ENCODE assay signal across 11 mouse cellular contexts in genomic region chr17:56123681-56124340, GRCm38 (mm10). TPM values are rescaled to one million over a fixed set of nuclear protein-coding genes. Genes with fewer than 3 reads are reported as not detected.
DNase-seq lines count a peak whose midpoint lies in the region; ATAC-seq and TF ChIP-seq lines count a peak whose summit lies in the region.
"Had no signal": no experiment of that assay in that cellular context is flagged by ENCODE, and none has a peak within 500 bp of the region (broad histone marks: within the 10 kb centered on the region; RNA-seq: fewer than 3 reads in every experiment).

No protein-coding gene starts in this region.

- intact Hi-C loops in heart, postnatal 25 days (cut with DNase I) = no loop called here

- 31% methylated on average over 59 of the region's 59 CpGs for WGBS in heart, embryonic 11.5 days (ENCODE audit: insufficient replicate concordance)
- 42% methylated on average over 59 of the region's 59 CpGs for WGBS in embryonic facial prominence, embryonic 12.5 days
- WGBS in hindbrain, postnatal 0 days = 51% methylated on average over 58 of the region's 59 CpGs
- WGBS in midbrain, postnatal 0 days = 52% methylated on average over 55 of the region's 59 CpGs

- H3K4me1 ChIP-seq in heart, embryonic 11.5 days (ENCODE audit: control insufficient read depth, insufficient read depth, low read length) = peaks cover 18% of the 10 kb centered on the region
- peaks cover 20% of the 10 kb centered on the region for H3K4me1 ChIP-seq in embryonic facial prominence, embryonic 12.5 days
- 0 out of 2 replicates have a peak, but pooled peaks cover 3% of the 10 kb centered on the region for H3K4me1 ChIP-seq in hindbrain, postnatal 0 days (ENCODE audit: insufficient read depth, low read length)
- peaks cover 4% of the 10 kb centered on the region; the same call in 1 of the 2 replicates for H3K4me1 ChIP-seq in midbrain, postnatal 0 days (ENCODE audit: insufficient read depth, low read length)

- ATAC-seq in heart, embryonic 11.5 days (replicated peaks; ENCODE audit: insufficient number of reproducible peaks, low FRiP score, low TSS enrichment) = no peak
- ATAC-seq in embryonic facial prominence, embryonic 12.5 days (ENCODE audit: insufficient number of reproducible peaks, insufficient read depth, low FRiP score, low TSS enrichment) = no peak
- ATAC-seq in hindbrain, postnatal 0 days = no peak
- peak; percentile 31; the same call in 1 of the 2 replicates for ATAC-seq in midbrain, postnatal 0 days (ENCODE audit: low FRiP score)
- ATAC-seq in megakaryocyte, adult 5-6 weeks (ENCODE audit: poor library complexity, severe bottlenecking) = no peak

- H3K4me2 ChIP-seq in heart, embryonic 11.5 days = peak overlapping the region; percentile 81
- peak overlapping the region; percentile 65 for H3K4me2 ChIP-seq in embryonic facial prominence, embryonic 12.5 days (replicated peaks)
- H3K4me2 ChIP-seq in hindbrain, postnatal 0 days (ENCODE audit: low read depth, low read length) = peak overlapping the region; percentile 49
- peak overlapping the region; percentile 22 for H3K4me2 ChIP-seq in midbrain, postnatal 0 days (ENCODE audit: low read depth, low read length, poor library complexity, severe bottlenecking)

- peaks cover 11% of the 10 kb centered on the region; the same call in 1 of the 2 replicates for H3K9me3 ChIP-seq in heart, embryonic 11.5 days (replicated peaks; ENCODE audit: control insufficient read depth, low read length)
- H3K9me3 ChIP-seq in embryonic facial prominence, embryonic 12.5 days = peaks cover 15% of the 10 kb centered on the region
- peaks cover 5% of the 10 kb centered on the region; the same call in 1 of the 2 replicates for H3K9me3 ChIP-seq in hindbrain, postnatal 0 days (ENCODE audit: low read length)
- H3K9me3 ChIP-seq in midbrain, postnatal 0 days (ENCODE audit: low read length) = peaks cover 6% of the 10 kb centered on the region; the same call in 1 of the 2 replicates

- DNase-seq in heart, postnatal 25 days (ENCODE audit: low spot score) = no peak
- no peak for DNase-seq in hindbrain, postnatal 0 days (ENCODE audit: low spot score)
- no peak for DNase-seq in midbrain, postnatal 0 days (ENCODE audit: low spot score)
- DNase-seq in spleen, postnatal 10 days (ENCODE audit: low spot score in 2 of 2) = no peak
- no peak for DNase-seq in thymus, postnatal 36 days
- DNase-seq: thymus, adult 2 months had no signal

- no peak overlapping the region for H3K27ac ChIP-seq in heart, embryonic 11.5 days (ENCODE audit: low read depth, low read length)
- H3K27ac ChIP-seq in embryonic facial prominence, embryonic 12.5 days = no peak overlapping the region
- no peak overlapping the region for H3K27ac ChIP-seq in hindbrain, postnatal 0 days
- H3K27ac ChIP-seq in midbrain, postnatal 0 days (ENCODE audit: low read depth, low read length) = no peak overlapping the region
- H3K27ac ChIP-seq: macrophage had no signal

- no peaks in the 10 kb centered on the region for H3K36me3 ChIP-seq in heart, embryonic 11.5 days (ENCODE audit: control insufficient read depth, insufficient read depth, low read length)
- no peaks in the 10 kb centered on the region for H3K36me3 ChIP-seq in embryonic facial prominence, embryonic 12.5 days
- H3K36me3 ChIP-seq in hindbrain, postnatal 0 days (ENCODE audit: insufficient read depth, low read length) = peaks cover 31% of the 10 kb centered on the region
- H3K36me3 ChIP-seq in midbrain, postnatal 0 days (ENCODE audit: insufficient read depth, low read length) = peaks cover 43% of the 10 kb centered on the region

- peak overlapping the region; percentile 47 for H3K4me3 ChIP-seq in heart, embryonic 11.5 days (ENCODE audit: low read depth, low read length)
- H3K4me3 ChIP-seq in embryonic facial prominence, embryonic 12.5 days = peak overlapping the region; percentile 36
- 0 out of 2 replicates have a peak overlapping the region, but pooled peaks have one; percentile 10 for H3K4me3 ChIP-seq in hindbrain, postnatal 0 days (ENCODE audit: low read length)
- no peak overlapping the region for H3K4me3 ChIP-seq in midbrain, postnatal 0 days (ENCODE audit: low read depth, low read length)

- H3K9ac ChIP-seq in heart, embryonic 11.5 days (ENCODE audit: low read depth, low read length) = peak overlapping the region; percentile 59; the same call in 1 of the 2 replicates
- H3K9ac ChIP-seq in embryonic facial prominence, embryonic 12.5 days = peak overlapping the region; percentile 51
- H3K9ac ChIP-seq in hindbrain, postnatal 0 days (replicated peaks; ENCODE audit: low read length) = 0 out of 2 replicates have a peak overlapping the region, but pooled peaks have one; percentile 13
- no peak overlapping the region for H3K9ac ChIP-seq in midbrain, postnatal 0 days (replicated peaks; ENCODE audit: low read length, poor library complexity, severe bottlenecking)

- H3K27me3 ChIP-seq in heart, embryonic 11.5 days (ENCODE audit: control insufficient read depth, insufficient read depth, low read length) = peaks cover 68% of the 10 kb centered on the region
- H3K27me3 ChIP-seq in embryonic facial prominence, embryonic 12.5 days = peaks cover 60% of the 10 kb centered on the region
- peaks cover 12% of the 10 kb centered on the region for H3K27me3 ChIP-seq in hindbrain, postnatal 0 days (ENCODE audit: insufficient read depth, low read length)
- peaks cover 30% of the 10 kb centered on the region for H3K27me3 ChIP-seq in midbrain, postnatal 0 days (ENCODE audit: insufficient read depth, low read length)

- TF ChIP-seq CTCF in hindbrain, postnatal 0 days (IDR thresholded peaks at IDR 0.05; ENCODE audit: low read depth) = no peak
- no peak for TF ChIP-seq CTCF in midbrain, postnatal 0 days (IDR thresholded peaks at IDR 0.05)

RNA-seq across cellular contexts. Expression of gene Lrg1, which starts 2.0 kb away (rescaled TPM):
- not detected in 2 replicates for polyA plus RNA-seq in heart, embryonic 11.5 days (2014; fragmentation: Nextera tagmentation; extraction: Ambion mirVana)
- total RNA-seq in heart, postnatal 25 days (2021) = 10 to 100 TPM; 53.8 to 55.0 TPM
- 0.15 and 0.23 TPM in 2 replicates for polyA plus RNA-seq in embryonic facial prominence, embryonic 12.5 days (2016; fragmentation: Nextera tagmentation; extraction: Ambion mirVana)
- total RNA-seq in hindbrain, postnatal 0 days (2014; rRNA removed) = 0.21 TPM in 1 of 2 replicates, not detected in the other
- 0.90 and 0.95 TPM in 2 replicates for polyA plus RNA-seq in hindbrain, postnatal 0 days (2015; fragmentation: Nextera tagmentation; extraction: Ambion mirVana)
- 0.47 and 0.49 TPM in 2 replicates for total RNA-seq in midbrain, postnatal 0 days (2014; rRNA removed)
- 0.43 and 0.66 TPM in 2 replicates for polyA plus RNA-seq in midbrain, postnatal 0 days (2015; fragmentation: Nextera tagmentation; extraction: Ambion mirVana)
- 17.6 and 20.1 TPM in 2 replicates for total RNA-seq in megakaryocyte, adult 5-6 weeks (2015)
- total RNA-seq in megakaryocyte, adult 5-6 weeks (2017) = 23.9 and 33.9 TPM in 2 replicates
- total RNA-seq: CH12.LX had no signal

RNA-seq across cellular contexts. Expression of gene Plin5, which starts 6.4 kb away (rescaled TPM):
- 0.18 and 0.33 TPM in 2 replicates for polyA plus RNA-seq in heart, embryonic 11.5 days (2014; fragmentation: Nextera tagmentation; extraction: Ambion mirVana)
- 100 to 1,000 TPM; 143 to 166 TPM for total RNA-seq in heart, postnatal 25 days (2021)
- 0.15 and 0.29 TPM in 2 replicates for polyA plus RNA-seq in embryonic facial prominence, embryonic 12.5 days (2016; fragmentation: Nextera tagmentation; extraction: Ambion mirVana)
- 2.2 and 3.3 TPM in 2 replicates for total RNA-seq in hindbrain, postnatal 0 days (2014; rRNA removed)
- polyA plus RNA-seq in hindbrain, postnatal 0 days (2015; fragmentation: Nextera tagmentation; extraction: Ambion mirVana) = 4.1 and 4.4 TPM in 2 replicates
- 4.3 and 4.5 TPM in 2 replicates for total RNA-seq in midbrain, postnatal 0 days (2014; rRNA removed)
- polyA plus RNA-seq in midbrain, postnatal 0 days (2015; fragmentation: Nextera tagmentation; extraction: Ambion mirVana) = 4.8 and 5.9 TPM in 2 replicates
- total RNA-seq in megakaryocyte, adult 5-6 weeks (2015) = 0.18 TPM in 1 of 2 replicates, not detected in the other
- total RNA-seq in megakaryocyte, adult 5-6 weeks (2017) = 0.45 TPM in 1 of 2 replicates, not detected in the other
- total RNA-seq: CH12.LX had no signal
- polyA plus RNA-seq: macrophage had no signal

RNA-seq across cellular contexts. Expression of gene Plin4, which starts 14.2 kb away (rescaled TPM):
- polyA plus RNA-seq in heart, embryonic 11.5 days (2014; fragmentation: Nextera tagmentation; extraction: Ambion mirVana) = 0.10 and 0.11 TPM in 2 replicates
- 100 to 1,000 TPM; 135 to 136 TPM for total RNA-seq in heart, postnatal 25 days (2021)
- polyA plus RNA-seq in embryonic facial prominence, embryonic 12.5 days (2016; fragmentation: Nextera tagmentation; extraction: Ambion mirVana) = 0.08 and 0.10 TPM in 2 replicates
- 0.61 and 0.99 TPM in 2 replicates for total RNA-seq in hindbrain, postnatal 0 days (2014; rRNA removed)
- 0.08 and 0.11 TPM in 2 replicates for polyA plus RNA-seq in hindbrain, postnatal 0 days (2015; fragmentation: Nextera tagmentation; extraction: Ambion mirVana)
- total RNA-seq in midbrain, postnatal 0 days (2014; rRNA removed) = 0.42 and 0.55 TPM in 2 replicates
- polyA plus RNA-seq in midbrain, postnatal 0 days (2015; fragmentation: Nextera tagmentation; extraction: Ambion mirVana) = 0.04 and 0.05 TPM in 2 replicates
- 0.09 TPM in 2 replicates for total RNA-seq in megakaryocyte, adult 5-6 weeks (2015)
- 0.18 TPM in 1 of 2 replicates, not detected in the other for total RNA-seq in megakaryocyte, adult 5-6 weeks (2017)
- polyA plus RNA-seq: macrophage had no signal

RNA-seq across cellular contexts. Expression of gene Sema6b, which starts 16.3 kb away (rescaled TPM):
- polyA plus RNA-seq in heart, embryonic 11.5 days (2014; fragmentation: Nextera tagmentation; extraction: Ambion mirVana) = 0.11 and 0.33 TPM in 2 replicates
- 1 to 10 TPM; 7.3 to 8.8 TPM for total RNA-seq in heart, postnatal 25 days (2021)
- polyA plus RNA-seq in embryonic facial prominence, embryonic 12.5 days (2016; fragmentation: Nextera tagmentation; extraction: Ambion mirVana) = 4.3 and 4.6 TPM in 2 replicates
- total RNA-seq in hindbrain, postnatal 0 days (2014; rRNA removed) = 91.6 and 97.5 TPM in 2 replicates
- polyA plus RNA-seq in hindbrain, postnatal 0 days (2015; fragmentation: Nextera tagmentation; extraction: Ambion mirVana) = 12.9 and 13.2 TPM in 2 replicates
- total RNA-seq in midbrain, postnatal 0 days (2014; rRNA removed) = 90.5 and 106 TPM in 2 replicates
- 15.6 and 17.4 TPM in 2 replicates for polyA plus RNA-seq in midbrain, postnatal 0 days (2015; fragmentation: Nextera tagmentation; extraction: Ambion mirVana)
- 1.5 TPM in 2 replicates for total RNA-seq in megakaryocyte, adult 5-6 weeks (2015)
- 2.0 and 2.7 TPM in 2 replicates for total RNA-seq in megakaryocyte, adult 5-6 weeks (2017)

RNA-seq across cellular contexts. Expression of gene Tnfaip8l1, which starts 38.5 kb away (rescaled TPM):
- polyA plus RNA-seq in heart, embryonic 11.5 days (2014; fragmentation: Nextera tagmentation; extraction: Ambion mirVana) = 4.7 and 6.0 TPM in 2 replicates
- 1 to 10 TPM; 2.2 to 2.5 TPM for total RNA-seq in heart, postnatal 25 days (2021)
- 12.4 and 13.0 TPM in 2 replicates for polyA plus RNA-seq in embryonic facial prominence, embryonic 12.5 days (2016; fragmentation: Nextera tagmentation; extraction: Ambion mirVana)
- total RNA-seq in hindbrain, postnatal 0 days (2014; rRNA removed) = 14.4 and 17.8 TPM in 2 replicates
- 6.9 and 7.1 TPM in 2 replicates for polyA plus RNA-seq in hindbrain, postnatal 0 days (2015; fragmentation: Nextera tagmentation; extraction: Ambion mirVana)
- 15.1 and 17.9 TPM in 2 replicates for total RNA-seq in midbrain, postnatal 0 days (2014; rRNA removed)
- 8.4 and 9.9 TPM in 2 replicates for polyA plus RNA-seq in midbrain, postnatal 0 days (2015; fragmentation: Nextera tagmentation; extraction: Ambion mirVana)
- total RNA-seq in megakaryocyte, adult 5-6 weeks (2015) = 4.3 and 4.4 TPM in 2 replicates
- total RNA-seq in megakaryocyte, adult 5-6 weeks (2017) = 3.2 and 4.8 TPM in 2 replicates

Comparison
In these comparisons a context has a peak if more than half of its experiments do, and no peak if none do; other contexts are left out.
1. H3K4me2 ChIP-seq: peak in every context shown above with its lines; median percentile 81 in heart, embryonic 11.5 days; 65 in embryonic facial prominence, embryonic 12.5 days; 49 in hindbrain, postnatal 0 days; 22 in midbrain, postnatal 0 days.
2. RNA of gene Lrg1, which starts 2.0 kb away (total RNA-seq): 53.8 to 55.0 TPM in heart, postnatal 25 days and 17.6 to 33.9 TPM in megakaryocyte, adult 5-6 weeks; 0.47 to 0.49 TPM in midbrain, postnatal 0 days and 0.21 TPM in hindbrain, postnatal 0 days; every median in the first group is over 10 times any median in the second.
3. RNA of gene Plin5, which starts 6.4 kb away (total RNA-seq): 143 to 166 TPM in heart, postnatal 25 days; 4.3 to 4.5 TPM in midbrain, postnatal 0 days, 2.2 to 3.3 TPM in hindbrain, postnatal 0 days and 0.18 to 0.45 TPM in megakaryocyte, adult 5-6 weeks; every median in the first group is over 10 times any median in the second.
4. RNA of gene Plin4, which starts 14.2 kb away (total RNA-seq): 135 to 136 TPM in heart, postnatal 25 days; 0.61 to 0.99 TPM in hindbrain, postnatal 0 days, 0.42 to 0.55 TPM in midbrain, postnatal 0 days and 0.09 to 0.18 TPM in megakaryocyte, adult 5-6 weeks; every median in the first group is over 10 times any median in the second.